Mouse (Mus musculus): ENCODE data around the gene Cbfa2t2. TPM values are rescaled to one million over a fixed set of nuclear protein-coding genes. Genes with fewer than 3 reads are reported as not detected.

Gene Cbfa2t2
- polyA plus RNA-seq, 1 experiment from 2014 or later, result 10.3 TPM

GRCm38 (mm10) chr2:154569071-154569748 lies 132.9 kb downstream of the Cbfa2t2 start:
- DNase-seq (ENCODE audit: low spot score) (peak; percentile 74), ATAC-seq (ENCODE audit: low FRiP score, low TSS enrichment) (peak; percentile 78)
- H3K9me3 ChIP-seq (ENCODE audit: control insufficient read depth, low read length), result no peaks in the 10 kb centered on the region
- H3K4me1 ChIP-seq (replicated peaks; ENCODE audit: control insufficient read depth, insufficient read depth), result peaks cover 5% of the 10 kb centered on the region
- H3K27me3 ChIP-seq (ENCODE audit: control insufficient read depth, insufficient read depth, low read length), result no peaks in the 10 kb centered on the region
- peak overlapping the region; percentile 82 for H3K27ac ChIP-seq (replicated peaks)
- peak overlapping the region; percentile 70 for H3K4me3 ChIP-seq (ENCODE audit: low read depth, low read length)
- peak overlapping the region; percentile 82 for H3K4me2 ChIP-seq (replicated peaks; ENCODE audit: low read depth)
- WGBS, result 0% methylated on average over 46 of the region's 70 CpGs
- no peaks in the 10 kb centered on the region for H3K36me3 ChIP-seq (ENCODE audit: control insufficient read depth, insufficient read depth, low read length)
- peak overlapping the region; percentile 65 for H3K9ac ChIP-seq (ENCODE audit: low read length)
- TF ChIP-seq CTCF (IDR thresholded peaks at IDR 0.05; ENCODE audit: low read depth) (no peak), EP300 (optimal IDR thresholded peaks at IDR 0.05) (no peak)

- H3K27ac ChIP-seq (replicated peaks), result peak within 1 kb of the TSS; percentile 82
- peaks cover 5% of the 10 kb centered on the region for H3K4me1 ChIP-seq (replicated peaks; ENCODE audit: control insufficient read depth, insufficient read depth)
- WGBS, result under 1% methylated on average over 37 of the region's 44 CpGs
- ATAC-seq (ENCODE audit: low FRiP score, low TSS enrichment), result peak; percentile 99
- H3K27me3 ChIP-seq (ENCODE audit: control insufficient read depth, insufficient read depth, low read length), result no peaks in the 10 kb centered on the region
- H3K9me3 ChIP-seq (ENCODE audit: control insufficient read depth, low read length), result no peaks in the 10 kb centered on the region
- DNase-seq (ENCODE audit: low spot score), result peak; percentile 99
- no peaks in the 10 kb centered on the region for H3K36me3 ChIP-seq (ENCODE audit: control insufficient read depth, insufficient read depth, low read length)
- H3K4me2 ChIP-seq (replicated peaks; ENCODE audit: low read depth), result peak within 1 kb of the TSS; percentile 82
- TF ChIP-seq EP300 (optimal IDR thresholded peaks at IDR 0.05) (no peak), CTCF (IDR thresholded peaks at IDR 0.05; ENCODE audit: low read depth) (peak; percentile 46)
- H3K9ac ChIP-seq (ENCODE audit: low read length), result peak within 1 kb of the TSS; percentile 65
- H3K4me3 ChIP-seq (ENCODE audit: low read depth, low read length), result peak within 1 kb of the TSS; percentile 70
Measured at GRCm38 (mm10) chr2:154569836-154570286, 133.6 kb downstream of the Cbfa2t2 start, which contains the start of gene E2f1. TSS of gene E2f1 (minus strand) at chr2:154569892.

DNA sequence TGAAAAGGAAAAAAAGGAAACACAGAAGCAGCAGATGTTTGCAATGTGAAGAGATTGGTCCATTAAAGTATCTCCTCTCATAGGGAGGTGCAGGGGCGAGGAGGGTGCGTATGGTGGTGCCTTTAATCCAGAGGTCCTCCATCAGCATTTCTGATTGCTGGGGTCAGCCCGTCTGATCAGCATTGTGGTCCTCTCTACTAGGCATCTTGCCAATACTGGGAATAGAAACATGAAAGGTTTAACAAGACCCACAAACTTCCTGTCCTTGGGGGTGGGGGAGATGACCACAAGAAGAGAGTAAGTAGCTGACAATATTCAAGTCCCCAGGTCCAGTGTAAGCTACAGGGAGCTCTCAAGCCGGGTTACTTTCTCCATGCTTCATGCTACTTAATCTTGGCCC lies 134.4 kb downstream of the Cbfa2t2 start:
- DNase-seq (ENCODE audit: low spot score) (no peak), ATAC-seq (ENCODE audit: low FRiP score, low TSS enrichment) (no peak)
- H3K27me3 ChIP-seq (ENCODE audit: control insufficient read depth, insufficient read depth, low read length), result no peaks in the 10 kb centered on the region
- TF ChIP-seq CTCF (IDR thresholded peaks at IDR 0.05; ENCODE audit: low read depth) (no peak), EP300 (optimal IDR thresholded peaks at IDR 0.05) (no peak)
- H3K27ac ChIP-seq (replicated peaks), result no peak overlapping the region
- peaks cover 5% of the 10 kb centered on the region for H3K4me1 ChIP-seq (replicated peaks; ENCODE audit: control insufficient read depth, insufficient read depth)
- H3K4me3 ChIP-seq (ENCODE audit: low read depth, low read length), result no peak overlapping the region
- H3K4me2 ChIP-seq (replicated peaks; ENCODE audit: low read depth), result no peak overlapping the region; the same call in 1 of the 2 replicates
- H3K9ac ChIP-seq (ENCODE audit: low read length), result no peak overlapping the region
- no peaks in the 10 kb centered on the region for H3K9me3 ChIP-seq (ENCODE audit: control insufficient read depth, low read length)
- WGBS, result 61% methylated on average over 4 of the region's 4 CpGs
- no peaks in the 10 kb centered on the region for H3K36me3 ChIP-seq (ENCODE audit: control insufficient read depth, insufficient read depth, low read length)

- ATAC-seq (ENCODE audit: low FRiP score, low TSS enrichment) (no peak), DNase-seq (ENCODE audit: low spot score) (no peak)
- H3K9me3 ChIP-seq (ENCODE audit: control insufficient read depth, low read length), result no peaks in the 10 kb centered on the region
- H3K36me3 ChIP-seq (ENCODE audit: control insufficient read depth, insufficient read depth, low read length), result no peaks in the 10 kb centered on the region
- H3K27me3 ChIP-seq (ENCODE audit: control insufficient read depth, insufficient read depth, low read length), result no peaks in the 10 kb centered on the region
- H3K9ac ChIP-seq (ENCODE audit: low read length), result no peak overlapping the region
- 76% methylated on average over 4 of the region's 4 CpGs for WGBS
- H3K27ac ChIP-seq (replicated peaks), result no peak overlapping the region
- no peak overlapping the region for H3K4me2 ChIP-seq (replicated peaks; ENCODE audit: low read depth)
- H3K4me3 ChIP-seq (ENCODE audit: low read depth, low read length), result no peak overlapping the region
- no peak for TF ChIP-seq EP300 (optimal IDR thresholded peaks at IDR 0.05)
- no peak for TF ChIP-seq CTCF (IDR thresholded peaks at IDR 0.05; ENCODE audit: low read depth)
- peaks cover 5% of the 10 kb centered on the region for H3K4me1 ChIP-seq (replicated peaks; ENCODE audit: control insufficient read depth, insufficient read depth)
Measured at GRCm38 (mm10) chr2:154571266-154571665, 135.0 kb downstream of the Cbfa2t2 start.

DNA sequence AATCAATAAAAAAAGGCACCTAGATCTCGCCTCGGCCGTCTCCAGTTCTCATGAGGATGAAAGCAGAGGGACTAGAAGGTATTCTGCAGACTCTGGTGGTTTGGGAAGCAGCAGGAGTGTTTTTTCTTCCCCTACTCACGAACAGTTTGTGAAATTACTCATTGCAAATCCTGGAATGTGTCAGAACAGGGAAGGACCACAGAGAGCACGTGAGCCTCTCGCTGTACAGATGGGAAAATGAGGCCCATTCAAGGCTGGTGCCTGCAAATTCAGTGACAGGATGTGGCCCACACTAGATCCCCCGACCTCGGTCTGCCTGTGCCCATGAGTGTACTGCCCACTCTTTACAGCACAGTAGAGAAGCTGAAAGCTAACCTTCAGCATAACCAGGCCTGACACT lies 135.7 kb downstream of the Cbfa2t2 start:
- no peaks in the 10 kb centered on the region for H3K36me3 ChIP-seq (ENCODE audit: control insufficient read depth, insufficient read depth, low read length)
- 56% methylated on average over 8 of the region's 8 CpGs for WGBS

DNA sequence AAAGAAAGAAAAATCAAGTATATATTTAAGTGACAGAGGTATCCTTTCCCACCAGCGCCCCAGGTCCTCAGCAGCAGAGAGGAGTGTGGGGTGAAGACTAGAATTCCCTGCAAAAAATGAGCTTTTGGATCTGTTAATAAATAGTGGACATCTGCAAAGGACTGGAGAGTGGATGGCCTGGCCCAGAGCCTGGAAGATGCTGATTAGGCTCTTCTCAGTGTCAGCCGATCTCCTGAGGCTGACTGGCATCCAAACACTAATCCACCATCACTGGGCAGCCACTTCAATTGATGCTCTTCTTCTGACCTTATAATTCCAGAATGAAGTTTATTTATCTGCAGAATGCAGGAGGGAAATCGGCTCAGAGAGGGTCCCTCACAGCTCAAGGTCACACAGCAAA lies 136.7 kb downstream of the Cbfa2t2 start:
- no peaks in the 10 kb centered on the region for H3K36me3 ChIP-seq (ENCODE audit: control insufficient read depth, insufficient read depth, low read length)

More for the DNA sequence above, 135.7 kb downstream of the Cbfa2t2 start:
- Histone ChIP-seq H3K4me1 (replicated peaks; ENCODE audit: control insufficient read depth, insufficient read depth) (peaks cover 5% of the 10 kb centered on the region), H3K9ac (ENCODE audit: low read length) (no peak overlapping the region), H3K4me2 (replicated peaks; ENCODE audit: low read depth) (no peak overlapping the region), H3K4me3 (ENCODE audit: low read depth, low read length) (no peak overlapping the region), H3K27ac (replicated peaks) (no peak overlapping the region), H3K9me3 (ENCODE audit: control insufficient read depth, low read length) (no peaks in the 10 kb centered on the region), H3K27me3 (ENCODE audit: control insufficient read depth, insufficient read depth, low read length) (no peaks in the 10 kb centered on the region)
- ATAC-seq (ENCODE audit: low FRiP score, low TSS enrichment) (no peak), DNase-seq (ENCODE audit: low spot score) (no peak)
- TF ChIP-seq CTCF (IDR thresholded peaks at IDR 0.05; ENCODE audit: low read depth), result no peak
- TF ChIP-seq EP300 (optimal IDR thresholded peaks at IDR 0.05), result no peak

More for the DNA sequence above, 136.7 kb downstream of the Cbfa2t2 start:
- WGBS, result 74% methylated on average over 3 of the region's 3 CpGs
- no peak overlapping the region for H3K9ac ChIP-seq (ENCODE audit: low read length)
- DNase-seq (ENCODE audit: low spot score) (no peak), ATAC-seq (ENCODE audit: low FRiP score, low TSS enrichment) (no peak)
- H3K27me3 ChIP-seq (ENCODE audit: control insufficient read depth, insufficient read depth, low read length), result no peaks in the 10 kb centered on the region
- no peaks in the 10 kb centered on the region for H3K9me3 ChIP-seq (ENCODE audit: control insufficient read depth, low read length)
- H3K4me1 ChIP-seq (replicated peaks; ENCODE audit: control insufficient read depth, insufficient read depth), result peaks cover 3% of the 10 kb centered on the region
- TF ChIP-seq EP300 (optimal IDR thresholded peaks at IDR 0.05) (no peak), CTCF (IDR thresholded peaks at IDR 0.05; ENCODE audit: low read depth) (no peak)
- H3K4me3 ChIP-seq (ENCODE audit: low read depth, low read length), result no peak overlapping the region
- H3K27ac ChIP-seq (replicated peaks), result no peak overlapping the region
- no peak overlapping the region for H3K4me2 ChIP-seq (replicated peaks; ENCODE audit: low read depth)

Measured in stomach, postnatal 0 days (tissue).